Mouse (Mus musculus): ENCODE data around the gene Prss27.
"Not testable (repeated sequence)": the region's sequence is repeated elsewhere in the genome, so short reads cannot be mapped to it uniquely, and the experiment has no call there.

The Prss27 gene

DNA sequence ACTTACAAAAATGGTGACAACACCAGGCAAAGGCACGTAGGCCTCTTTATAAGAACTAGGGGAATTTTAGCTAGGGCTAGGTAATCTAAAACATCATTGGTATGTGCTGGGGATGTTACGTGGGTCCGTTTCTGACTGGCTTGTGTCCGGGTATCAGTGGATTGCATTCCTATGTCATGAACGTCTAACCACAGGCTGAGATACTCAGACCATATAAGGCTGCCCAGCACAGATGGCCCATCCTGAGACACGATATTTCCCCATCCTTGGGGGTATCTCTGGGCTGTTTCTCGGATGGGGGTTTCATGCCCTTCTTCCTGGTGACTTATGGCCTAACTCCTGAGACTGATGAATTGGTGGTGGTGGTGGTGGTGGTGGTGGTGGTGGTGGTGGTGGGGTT lies 2.9 kb upstream of the Prss27 start:
- no peak for DNase-seq

DNA sequence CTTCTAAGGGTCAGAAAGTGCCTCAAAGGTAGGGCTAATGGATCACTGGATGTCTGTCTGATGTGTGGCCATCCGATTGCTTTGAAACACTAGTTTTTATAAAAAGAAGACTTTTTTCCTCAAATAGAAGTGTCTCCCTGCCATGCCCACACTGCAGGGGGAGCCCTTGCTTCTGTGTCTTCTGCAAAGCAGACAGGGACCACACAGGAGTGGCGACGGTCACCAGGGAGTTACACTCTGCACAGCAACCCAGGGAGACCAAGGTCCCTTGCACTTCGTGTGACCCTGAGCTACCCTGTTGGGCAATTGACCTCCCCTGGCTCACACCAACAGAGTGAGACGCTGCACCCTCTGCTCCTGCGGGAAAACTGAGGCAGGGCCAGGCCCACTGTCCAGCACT lies 990 bp upstream of the Prss27 start:
- DNase-seq = no peak

DNA sequence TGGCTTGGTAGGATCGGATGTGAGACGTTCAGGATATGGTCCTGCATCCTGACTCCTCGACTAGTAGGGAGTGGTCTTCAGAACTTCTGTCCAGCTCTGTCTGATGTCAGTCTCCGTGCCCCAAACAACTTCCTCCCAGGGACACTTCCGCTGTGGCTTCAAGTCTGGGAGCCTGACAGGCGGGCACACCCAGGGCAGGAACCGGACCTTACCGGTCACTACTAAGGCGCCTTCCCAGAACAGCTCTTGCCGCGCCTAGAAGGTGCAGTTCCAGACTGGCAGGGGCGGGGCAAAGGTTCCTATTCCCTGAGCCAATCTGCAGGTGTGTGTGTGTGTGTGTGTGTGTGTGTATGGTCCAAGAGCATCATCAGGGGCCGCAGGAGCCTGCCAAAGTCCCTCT lies 584 bp upstream of the Prss27 start:
- no peak for DNase-seq

DNA sequence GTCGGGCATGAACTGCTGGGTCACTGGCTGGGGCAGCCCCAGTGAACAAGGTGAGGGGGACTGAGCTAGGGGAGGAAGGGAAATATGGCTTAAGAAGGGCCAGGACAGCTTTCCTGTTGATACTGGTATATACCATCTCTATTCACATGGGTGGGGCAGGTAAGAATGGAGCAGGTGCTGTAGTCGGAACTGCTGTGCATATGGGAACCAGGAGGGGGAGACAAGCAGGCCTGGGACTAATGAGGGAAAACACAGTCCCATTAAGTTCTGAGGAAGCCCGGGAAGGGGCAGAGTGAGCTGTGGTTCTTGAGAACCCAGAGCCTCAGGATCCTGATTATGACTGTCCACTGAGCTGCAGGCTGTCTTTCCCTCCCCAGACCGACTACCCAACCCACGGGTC lies 6.5 kb downstream of the Prss27 start:
- DNase-seq = no peak

DNA sequence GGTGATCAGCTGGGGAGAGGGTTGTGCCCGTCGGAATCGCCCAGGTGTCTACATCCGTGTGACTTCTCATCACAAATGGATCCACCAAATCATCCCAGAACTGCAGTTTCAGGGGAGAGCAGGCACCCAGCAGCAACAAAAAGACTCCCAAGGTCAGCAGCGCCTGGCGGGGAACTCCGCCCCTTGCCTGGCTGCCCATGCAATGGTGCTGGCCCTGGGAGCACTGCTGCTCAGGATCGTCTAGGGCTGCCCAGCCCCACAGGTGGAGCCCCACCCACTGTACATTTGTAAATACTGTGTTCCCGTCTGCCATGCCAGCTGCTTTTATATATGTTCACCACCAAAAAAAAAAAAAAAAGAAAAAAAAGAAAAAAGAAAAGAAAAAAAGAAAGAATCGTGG lies 7.7 kb downstream of the Prss27 start:
- no peak for DNase-seq

DNA sequence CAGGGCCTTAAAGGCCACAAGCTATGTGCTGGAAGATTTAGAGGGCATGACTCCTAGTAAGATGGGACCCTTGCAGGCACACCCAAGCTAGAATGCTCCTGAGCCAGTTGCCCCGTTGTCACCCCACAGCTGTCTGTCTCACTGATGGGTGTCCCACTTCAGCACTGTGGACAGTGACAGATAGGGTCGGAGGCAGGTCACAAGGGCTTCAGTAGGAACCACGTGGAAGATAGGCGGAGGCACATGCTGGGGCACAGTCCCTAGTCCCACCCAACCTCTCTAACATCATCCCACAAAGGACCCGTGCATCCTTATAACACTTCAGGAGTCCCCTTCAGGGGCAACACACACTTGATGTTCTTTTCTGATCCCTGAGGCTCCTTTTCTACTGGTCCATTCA lies 8.1 kb downstream of the Prss27 start:
- DNase-seq = no peak

DNA sequence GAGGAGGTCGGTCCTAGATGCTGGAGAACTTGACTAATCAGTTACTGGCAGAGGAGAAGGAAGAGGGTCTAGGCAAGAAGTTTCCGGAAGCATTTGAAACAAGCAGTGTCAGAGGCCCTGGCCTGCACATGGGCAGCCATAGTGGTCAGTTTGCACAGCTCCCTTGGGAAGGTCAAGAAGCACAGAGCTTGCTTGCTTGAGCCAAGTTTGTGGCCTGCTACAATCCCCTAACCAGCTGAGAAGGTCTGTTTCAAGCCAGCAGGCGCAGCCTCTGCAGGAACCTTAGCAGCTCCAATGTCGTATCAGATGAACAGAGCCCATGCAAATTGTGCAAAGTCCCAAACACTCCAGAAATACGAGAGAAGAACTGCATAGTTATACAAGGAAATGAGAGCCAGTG lies 10.1 kb downstream of the Prss27 start:
- DNase-seq = no peak

DNA sequence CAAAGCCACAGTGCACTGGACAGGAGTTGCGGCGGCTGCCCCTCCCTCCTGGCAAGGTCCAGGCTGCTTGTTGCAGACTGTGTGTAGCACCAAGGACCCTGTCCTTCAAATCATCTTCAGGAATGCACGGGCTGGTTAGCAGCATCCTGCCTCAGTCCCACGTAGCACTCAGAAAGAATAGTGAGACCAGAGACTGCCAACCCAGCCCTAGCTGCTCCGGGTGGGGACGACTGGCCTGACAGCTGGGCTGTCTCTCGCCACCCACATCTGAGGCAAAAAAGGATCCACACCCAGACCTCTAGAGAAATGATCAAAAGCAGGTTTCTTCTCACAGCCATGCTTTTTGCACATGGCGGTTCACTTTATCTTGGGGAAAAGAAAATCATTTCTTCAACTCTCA lies 11.1 kb downstream of the Prss27 start:
- DNase-seq = no peak

DNA sequence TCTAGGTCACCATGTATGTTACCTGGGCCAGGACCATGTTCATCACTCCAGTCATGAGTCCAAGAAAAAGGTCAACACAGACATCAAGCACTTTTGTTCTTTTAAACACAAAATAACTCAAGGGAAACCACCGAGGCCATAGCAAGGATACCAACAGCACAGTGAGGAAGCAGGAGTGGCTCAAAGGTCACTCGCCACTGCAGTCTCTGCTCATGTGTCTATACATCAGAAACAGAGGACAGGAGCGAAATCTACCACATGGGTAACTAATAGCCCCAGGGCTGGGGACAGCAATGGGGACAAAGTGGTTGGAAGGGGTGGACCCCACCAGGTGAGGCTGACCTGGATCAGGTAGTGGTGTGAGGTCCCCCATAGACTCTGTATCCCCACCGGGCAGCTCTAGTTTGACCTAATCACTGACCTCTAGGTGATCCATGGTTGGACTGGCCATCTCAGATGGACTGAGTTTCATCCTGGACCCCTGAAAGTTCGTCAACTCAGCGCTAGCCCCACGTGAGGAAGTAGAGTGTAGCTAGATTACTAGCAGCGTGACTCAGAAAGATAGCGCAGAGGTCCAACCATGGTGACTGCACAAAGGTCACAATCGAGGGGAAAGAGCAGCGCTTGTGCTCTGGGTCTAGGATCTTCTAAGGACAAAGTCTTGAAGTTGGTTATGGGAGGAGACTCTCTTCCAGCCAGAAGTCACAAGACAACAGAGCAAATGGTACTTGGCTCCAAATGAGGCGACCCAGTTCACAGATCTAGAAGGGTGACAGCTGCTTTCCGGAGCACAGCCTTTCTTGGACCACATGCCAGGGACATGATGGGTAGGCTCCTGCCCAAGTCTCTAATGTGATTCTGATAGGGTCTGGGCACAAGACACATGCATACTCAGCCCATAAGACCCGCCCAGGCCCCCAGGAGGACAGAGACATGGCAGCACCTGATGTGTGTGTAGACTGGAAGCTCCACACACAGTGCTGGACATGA lies 19.0 kb downstream of the Prss27 start:
- no peak for DNase-seq

DNA sequence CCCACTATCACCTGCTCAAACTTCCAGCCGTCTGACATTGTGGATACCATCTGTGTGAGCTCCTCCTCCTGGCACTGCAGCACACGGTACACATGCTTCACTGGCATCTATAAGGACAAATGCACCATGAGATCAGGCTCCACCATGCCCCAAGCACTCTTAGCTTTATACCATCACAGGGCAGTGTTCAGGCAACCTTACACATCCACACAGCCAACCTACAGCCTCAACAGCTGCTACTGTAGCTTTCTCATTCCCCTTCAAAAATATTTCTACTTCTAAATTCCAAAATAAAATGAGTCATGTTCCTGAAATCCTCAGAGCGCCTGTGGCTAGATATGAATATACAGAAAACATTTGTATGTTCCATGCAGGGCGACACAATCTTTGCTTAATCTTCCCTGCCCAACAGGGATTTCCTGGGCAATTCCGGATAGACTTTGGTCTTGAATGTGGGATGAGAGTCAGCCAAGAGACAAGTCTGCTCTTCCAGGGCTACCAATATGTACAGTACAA lies 19.8 kb downstream of the Prss27 start:
- DNase-seq = no peak

DNA sequence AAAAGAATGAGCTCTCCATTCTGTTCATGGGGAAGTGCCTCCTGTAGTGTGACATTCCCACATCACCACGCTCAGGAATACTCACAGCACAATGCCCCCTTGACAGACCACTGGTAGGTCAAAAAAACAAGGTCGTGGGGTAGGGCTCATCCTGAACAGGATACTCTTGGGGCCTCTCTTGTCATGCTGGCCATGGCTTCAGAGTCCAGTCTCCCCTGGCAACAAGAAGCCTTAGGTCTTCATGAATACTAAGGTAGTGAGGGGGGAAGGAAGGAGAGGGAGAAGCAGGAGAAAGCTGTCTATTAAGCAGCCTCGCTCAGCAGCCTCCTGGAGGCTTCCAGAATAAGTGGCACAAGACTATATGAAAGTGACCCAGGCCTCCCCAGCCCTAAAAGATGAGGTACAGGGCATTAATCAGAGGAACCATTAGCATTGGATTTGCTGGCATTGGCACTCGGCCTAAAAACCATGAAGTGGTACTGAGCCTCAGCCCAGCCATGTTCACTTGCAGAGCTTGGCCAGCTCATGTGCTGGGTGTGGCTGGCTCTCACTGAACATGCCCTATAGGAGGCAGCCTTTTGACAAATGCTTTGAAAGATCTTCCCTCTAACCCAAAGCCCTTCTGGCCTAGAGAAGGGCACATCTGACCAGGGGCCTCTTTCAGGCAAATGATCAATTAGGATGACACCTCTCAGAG lies 24.7 kb downstream of the Prss27 start:
- no peak for DNase-seq

DNA sequence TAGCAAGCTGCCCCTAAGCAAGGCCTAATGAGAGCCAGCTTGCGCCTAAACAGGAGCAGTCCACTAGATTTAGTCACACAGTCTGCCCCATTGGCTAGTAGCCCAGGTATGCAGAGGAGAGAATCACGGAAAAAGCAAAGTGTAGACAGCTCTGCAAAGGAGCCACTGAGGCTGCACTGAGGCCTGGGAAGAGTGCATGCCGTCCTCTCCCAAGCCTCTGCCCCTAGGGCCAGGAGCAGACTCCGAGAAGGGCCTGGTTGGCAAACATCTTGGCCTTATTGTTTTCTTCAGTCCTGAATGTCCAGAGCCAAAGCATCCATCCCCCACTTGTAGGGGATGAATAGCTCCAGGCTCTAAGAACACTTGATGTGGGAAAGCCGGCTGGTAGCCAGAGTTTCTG lies 30.3 kb downstream of the Prss27 start:
- peak; percentile 6 for DNase-seq

DNA sequence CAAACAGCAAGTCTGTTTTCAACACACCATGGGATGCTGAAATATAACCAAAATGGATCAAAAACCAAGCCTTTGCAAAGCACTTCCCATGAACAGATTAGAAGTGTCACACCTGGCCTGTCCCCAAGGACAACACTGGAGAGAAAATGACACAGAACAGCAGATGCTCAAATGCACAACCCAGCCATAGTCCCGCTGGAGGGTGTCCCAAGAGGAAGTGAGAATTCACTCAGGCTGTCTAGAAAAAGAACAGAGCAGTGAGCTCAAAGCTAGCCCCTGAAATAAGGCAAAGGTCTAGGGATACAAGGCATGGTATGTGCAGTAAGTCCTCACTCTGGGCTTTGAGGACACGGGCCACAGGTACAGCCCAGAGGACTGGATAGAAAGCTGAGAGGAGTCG lies 31.6 kb downstream of the Prss27 start:
- no peak for DNase-seq

DNA sequence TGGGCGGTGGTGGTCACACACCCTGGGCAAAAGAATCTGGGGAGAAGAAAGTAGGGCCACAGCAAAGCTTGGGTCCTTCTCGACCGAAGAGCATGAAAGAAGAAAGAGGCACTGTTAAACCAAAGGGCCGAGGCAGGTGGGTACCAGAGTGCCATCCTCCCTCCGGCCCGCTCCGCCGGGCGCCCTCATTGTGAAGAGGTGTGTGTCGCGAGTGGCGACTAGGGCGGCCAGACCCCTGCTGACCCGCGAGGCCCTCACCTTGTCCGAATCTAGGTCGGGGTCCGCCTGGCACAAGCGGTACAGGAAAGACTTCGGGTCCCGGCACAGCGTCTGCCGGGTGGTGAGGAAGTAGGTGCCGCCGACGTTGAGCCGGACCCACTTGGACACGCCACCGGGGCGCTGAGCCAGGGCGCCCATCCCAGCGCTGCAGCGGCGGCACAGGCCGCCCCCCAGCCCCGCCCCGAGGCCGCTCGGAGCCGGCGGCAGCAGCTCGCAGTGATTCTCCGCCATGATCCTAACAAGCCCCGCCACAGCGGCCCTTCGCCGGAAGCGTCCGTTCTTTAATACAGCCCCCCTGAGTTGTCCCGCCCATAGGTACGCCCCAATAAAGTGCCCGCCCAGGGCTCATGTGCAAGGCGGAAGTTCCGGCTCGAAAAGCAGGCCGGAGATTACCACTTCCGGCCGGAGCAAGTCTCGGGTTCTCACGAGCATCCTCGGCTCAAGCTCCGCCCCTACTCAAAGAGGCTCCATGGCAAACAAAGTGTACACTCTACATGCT lies 35.2 kb downstream of the Prss27 start, which contains the start of gene Kctd5:
Kctd5 (minus strand) TSS at position 567 of the 778 bp plus-strand sequence.
- DNase-seq = peak; percentile 94

DNA sequence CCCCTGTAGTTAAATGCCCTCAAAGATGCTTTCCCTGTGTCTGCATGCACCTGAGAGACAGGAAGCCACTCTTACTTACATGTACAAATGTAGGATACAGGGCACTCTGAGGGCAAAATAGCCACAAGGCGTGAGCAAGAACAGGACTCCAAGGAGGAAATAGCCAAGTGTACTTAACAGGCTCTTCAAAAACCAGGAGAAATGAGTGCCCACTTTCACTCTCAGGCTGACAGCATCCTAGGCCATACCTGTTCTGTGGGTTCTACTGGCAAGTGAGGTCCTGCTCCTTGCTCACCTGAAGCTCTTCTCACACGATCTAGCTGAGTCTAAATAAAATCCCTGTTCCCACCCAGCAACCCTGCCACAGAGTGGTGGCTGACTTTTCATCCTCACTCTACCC lies 39.2 kb downstream of the Prss27 start:
- DNase-seq = no peak

DNA sequence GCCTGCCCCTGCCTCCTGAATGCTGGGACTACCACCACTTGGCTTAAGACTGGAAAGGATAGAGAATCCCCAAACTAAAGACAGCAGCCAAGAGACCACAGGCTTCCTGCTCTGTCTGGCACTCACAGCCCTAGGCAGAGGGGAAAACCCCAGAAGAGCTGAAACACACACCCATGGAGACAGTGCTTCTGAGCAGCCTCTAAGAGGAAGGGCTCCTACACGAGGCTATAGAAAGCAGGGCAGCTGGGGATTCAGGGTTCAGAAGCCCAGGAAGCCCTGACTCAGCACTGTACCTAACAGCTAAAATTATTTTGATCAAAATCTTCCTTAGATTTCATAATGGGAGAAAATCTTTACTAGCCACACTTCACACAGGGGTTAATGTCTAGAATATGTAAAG lies 46.6 kb downstream of the Prss27 start:
- no peak for DNase-seq

DNA sequence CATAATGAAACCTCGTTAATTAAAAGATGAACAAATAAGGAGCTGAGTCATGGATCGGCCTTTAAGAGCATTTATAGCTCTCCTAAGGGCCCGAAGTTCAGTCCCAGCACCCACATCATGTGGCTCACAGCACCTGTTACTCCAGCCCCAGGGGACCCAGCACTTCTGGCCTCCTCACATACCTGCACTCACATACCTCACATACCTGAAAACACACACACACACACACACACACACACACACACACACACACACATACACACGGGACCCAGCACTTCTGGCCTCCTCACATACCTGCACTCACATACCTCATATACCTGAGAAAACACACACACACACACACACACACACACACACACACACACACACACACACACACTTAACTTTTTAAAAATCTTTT lies 48.5 kb downstream of the Prss27 start:
- DNase-seq = not testable (repeated sequence)

DNA sequence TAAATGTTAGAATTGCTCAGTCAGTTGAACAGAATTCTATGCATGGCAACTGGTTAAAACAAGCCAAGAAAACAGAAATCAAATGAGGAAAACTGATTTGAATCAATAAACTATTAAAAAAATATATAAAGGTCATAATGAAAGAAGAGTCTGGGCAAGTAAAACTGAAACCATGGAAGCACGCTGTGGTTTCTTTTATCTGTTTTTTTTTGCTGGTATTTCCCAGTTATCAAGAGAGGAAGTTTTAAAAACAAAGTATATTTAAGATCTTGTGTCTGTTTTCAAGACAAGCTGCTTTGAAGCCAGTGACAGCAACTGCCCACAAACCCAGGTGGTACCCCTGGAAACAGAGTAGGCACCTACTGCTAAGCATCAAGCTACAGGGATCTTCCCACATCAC lies 52.6 kb downstream of the Prss27 start:
- no peak for DNase-seq
